Mouse (Mus musculus) central nervous system, embryonic 11.5 days (tissue): Measurements from ENCODE around the gene Ppp1r35. TPM values are rescaled to one million over a fixed set of nuclear protein-coding genes. Genes with fewer than 3 reads are reported as not detected.

Source experiments
- polyA plus RNA-seq: library from polyadenylated mRNA; depleted of rRNA; stranded (reverse); fragments of >200 nt; gene quantifications from 2 replicates; pipeline ENCODE4 v1.2.3, GENCODE M21; 2012; rRNA removed

The Ppp1r35 gene
- 45.8 and 159 TPM in 2 replicates for polyA plus RNA-seq

DNA sequence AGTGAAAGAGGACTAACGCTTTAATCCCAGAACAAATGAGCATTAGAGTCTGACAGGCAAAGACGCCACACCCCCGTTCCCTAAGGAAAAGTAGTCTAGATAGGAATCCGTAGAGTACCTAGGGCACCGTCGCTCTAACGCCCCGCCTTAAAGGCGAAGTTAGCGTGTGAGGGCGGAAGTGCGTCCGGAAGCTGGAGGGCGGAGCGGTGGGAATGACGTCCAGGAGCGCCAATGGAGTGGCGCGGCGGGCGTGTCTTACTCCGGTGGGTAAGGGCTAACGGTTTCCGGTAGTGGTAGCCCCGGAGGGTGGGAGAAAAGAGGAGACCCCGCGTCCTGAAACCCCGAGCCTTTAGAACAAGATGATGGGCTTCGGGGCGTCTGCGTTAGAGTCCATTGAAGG, at the start of gene Ppp1r35:
Ppp1r35 (plus strand) TSS at position 215 of the 400 bp plus-strand sequence.

GRCm38 (mm10) chr5:137741023-137741931, 37.4 kb upstream of the Ppp1r35 start, which contains the start of gene Nyap1:
TSS of gene Nyap1 (minus strand) at chr5:137741607.

DNA sequence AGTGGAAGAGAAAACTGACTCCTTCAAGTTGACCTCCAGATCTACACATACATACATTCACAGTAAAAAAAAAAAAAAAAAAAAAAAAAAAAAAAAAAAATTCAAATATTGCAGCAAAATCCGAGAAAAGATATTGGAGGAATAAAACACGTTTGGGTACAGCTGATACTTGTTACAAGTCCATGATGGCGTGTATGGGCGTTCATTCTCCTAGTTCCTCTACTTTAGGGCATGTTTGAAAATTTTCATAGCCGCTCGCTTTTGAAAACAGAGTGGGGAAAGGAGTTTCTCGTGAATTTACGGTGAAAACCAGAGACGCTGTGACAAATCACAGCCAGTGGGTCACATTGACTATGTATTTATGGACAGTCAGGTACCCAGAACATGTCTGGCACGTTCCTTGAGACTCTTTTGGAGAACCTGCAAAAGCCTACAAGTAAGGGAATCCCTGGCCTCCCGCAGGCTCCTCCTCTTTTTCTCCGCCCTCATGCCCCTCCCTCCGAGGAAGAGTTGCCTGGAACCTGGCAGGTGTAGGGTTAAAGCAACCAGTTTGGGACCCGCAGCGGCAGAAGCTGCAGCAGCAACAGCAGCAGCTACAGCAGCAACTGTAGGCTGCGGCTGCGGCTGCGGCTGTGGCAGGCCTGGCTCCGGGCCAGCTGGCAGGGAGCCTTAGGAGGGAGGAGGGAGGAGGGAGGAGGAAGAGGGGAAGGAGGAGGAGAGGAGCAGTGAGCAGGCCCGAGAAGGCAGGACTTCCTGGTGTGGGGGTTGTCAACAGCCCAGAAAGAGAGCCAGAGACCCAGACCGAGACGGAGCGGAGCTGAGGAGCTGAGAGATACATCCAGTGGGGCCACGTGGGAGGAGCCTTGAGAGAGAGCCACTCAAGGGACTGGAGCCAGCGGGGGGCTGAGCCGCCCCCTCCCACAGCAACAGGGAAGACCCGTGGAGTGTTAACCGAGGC, 33.2 kb upstream of the Ppp1r35 start, which contains the start of gene Tsc22d4:
Tsc22d4 (plus strand) TSS at position 517 of the 958 bp plus-strand sequence.

GRCm38 (mm10) chr5:137787151-137787928, 8.7 kb downstream of the Ppp1r35 start, which contains the start of the genes Mepce and Zcwpw1:
TSS of gene Mepce (minus strand) at chr5:137787655.
TSS of gene Zcwpw1 (plus strand) at chr5:137787798.

Other genes starting within 250 kb of the Ppp1r35 start
- gene Epo, start 245.6 kb upstream of the Ppp1r35 start, polyA plus RNA-seq = 0.14 and 0.25 TPM in 2 replicates
- gene Gnb2, start 245.3 kb upstream of the Ppp1r35 start, polyA plus RNA-seq = 496 and 503 TPM in 2 replicates
- gene Actl6b, start 225.3 kb upstream of the Ppp1r35 start, polyA plus RNA-seq = 35.3 and 37.2 TPM in 2 replicates
- 4.9 and 5.7 TPM in 2 replicates for gene Tfr2, start 209.0 kb upstream of the Ppp1r35 start, polyA plus RNA-seq
- 31.8 and 36.3 TPM in 2 replicates for gene Mospd3, start 177.8 kb upstream of the Ppp1r35 start, polyA plus RNA-seq
- gene Pcolce, start 165.1 kb upstream of the Ppp1r35 start, polyA plus RNA-seq = 56.3 and 103 TPM in 2 replicates
- gene Fbxo24, start 149.8 kb upstream of the Ppp1r35 start, polyA plus RNA-seq = 0.35 and 0.37 TPM in 2 replicates
- gene Lrch4, start 149.7 kb upstream of the Ppp1r35 start, polyA plus RNA-seq = 24.1 and 30.8 TPM in 2 replicates
- gene Gm20605, start 149.7 kb upstream of the Ppp1r35 start, polyA plus RNA-seq = 16.3 and 21.2 TPM in 2 replicates
- 29.4 and 31.0 TPM in 2 replicates for gene Sap25, start 137.5 kb upstream of the Ppp1r35 start, polyA plus RNA-seq
- 0.11 and 0.15 TPM in 2 replicates for gene Irs3, start 133.1 kb upstream of the Ppp1r35 start, polyA plus RNA-seq
- gene Agfg2, start 94.1 kb upstream of the Ppp1r35 start, polyA plus RNA-seq = 17.6 and 35.0 TPM in 2 replicates
- 40.0 and 67.1 TPM in 2 replicates for gene Nyap1, start 37.2 kb upstream of the Ppp1r35 start, polyA plus RNA-seq
- gene Tsc22d4, start 33.1 kb upstream of the Ppp1r35 start, polyA plus RNA-seq = 35.3 and 42.8 TPM in 2 replicates
- gene Mepce, start 8.8 kb downstream of the Ppp1r35 start, polyA plus RNA-seq = 35.3 and 36.9 TPM in 2 replicates
- gene Zcwpw1, start 8.9 kb downstream of the Ppp1r35 start, polyA plus RNA-seq = 18.1 and 26.0 TPM in 2 replicates
- gene Pilra, start 57.4 kb downstream of the Ppp1r35 start, polyA plus RNA-seq = 0.27 and 0.35 TPM in 2 replicates
- gene Pilrb1, start 79.3 kb downstream of the Ppp1r35 start, polyA plus RNA-seq = 0.02 and 0.12 TPM in 2 replicates
- 0.09 and 0.24 TPM in 2 replicates for gene Pilrb2, start 93.0 kb downstream of the Ppp1r35 start, polyA plus RNA-seq
- 0.02 and 0.08 TPM in 2 replicates for gene Cyp3a13, start 142.8 kb downstream of the Ppp1r35 start, polyA plus RNA-seq
- 0.10 and 0.37 TPM in 2 replicates for gene Gjc3, start 184.2 kb downstream of the Ppp1r35 start, polyA plus RNA-seq
- gene Azgp1, start 202.7 kb downstream of the Ppp1r35 start, polyA plus RNA-seq = not detected in 2 replicates
- gene Smok3a, start 242.4 kb downstream of the Ppp1r35 start, polyA plus RNA-seq = not detected in 2 replicates
- not detected in 2 replicates for gene Smok3b, start 242.6 kb downstream of the Ppp1r35 start, polyA plus RNA-seq